Mouse (Mus musculus) large intestine, adult 2 months (tissue): ENCODE data around the gene Fnip2. TPM values are rescaled to one million over a fixed set of nuclear protein-coding genes. Genes with fewer than 3 reads are reported as not detected.
"Not testable (repeated sequence)": the region's sequence is repeated elsewhere in the genome, so short reads cannot be mapped to it uniquely, and the experiment has no call there.

Experiments
- DNase-seq: peaks from one replicate; pipeline ENCODE4 v3.0.0-alpha.2; 2012; ENCODE audit warnings: low read depth, low spot score
- WGBS: fragments of 180-500 bp; shearing (Covaris S2); methylation state at CpG from one replicate; pipeline ENCODE4 v1.1.7; 2018; 5-methylcytosine and 5-hydroxymethylcytosine counted together
- polyA plus RNA-seq: library from polyadenylated mRNA; depleted of rRNA; stranded (reverse); fragments of >200 nt; gene quantifications from 2 replicates; pipeline ENCODE4 v1.2.3, GENCODE M21; 2012; rRNA removed

Fnip2 gene
- 1.1 and 2.2 TPM in 2 replicates for polyA plus RNA-seq

DNA sequence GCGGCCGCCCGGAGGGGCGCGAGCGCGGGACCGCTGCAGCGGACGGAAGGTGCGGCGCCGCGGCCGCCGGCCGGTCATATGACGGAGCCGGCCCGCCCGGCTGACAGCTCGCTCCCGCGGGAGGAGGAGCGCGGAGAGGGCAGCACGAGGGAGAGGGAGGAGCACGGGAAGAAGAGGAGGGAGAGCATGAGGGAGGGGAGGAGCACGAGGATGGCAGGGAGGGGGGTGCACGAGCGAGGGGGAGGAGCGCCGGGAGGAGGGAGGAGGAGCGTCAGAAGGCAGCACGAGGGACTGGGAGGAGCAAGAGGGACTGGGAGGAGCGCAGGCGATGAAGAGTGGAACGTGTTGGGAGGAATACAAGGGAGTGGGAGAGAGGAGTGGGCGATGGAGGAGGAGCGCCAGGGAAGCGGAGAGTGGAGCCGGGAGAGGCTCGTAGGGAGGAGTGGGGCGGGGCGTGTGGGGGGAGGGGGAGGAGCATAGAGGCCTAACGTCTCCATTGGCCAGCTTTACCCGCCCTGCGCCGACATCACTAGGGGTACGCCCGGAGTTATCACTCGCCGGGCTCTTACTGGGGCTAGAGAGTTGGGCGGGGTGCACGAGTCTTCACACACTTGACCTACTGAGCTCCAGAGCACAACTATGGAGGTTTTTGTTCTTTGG, at the start of gene Fnip2:
Gene Fnip2, minus strand, starts transcription at position 94 of the 660 bp plus-strand sequence.
- 1% methylated on average over 54 of the region's 55 CpGs for WGBS
- peak; percentile 73 for DNase-seq

DNA sequence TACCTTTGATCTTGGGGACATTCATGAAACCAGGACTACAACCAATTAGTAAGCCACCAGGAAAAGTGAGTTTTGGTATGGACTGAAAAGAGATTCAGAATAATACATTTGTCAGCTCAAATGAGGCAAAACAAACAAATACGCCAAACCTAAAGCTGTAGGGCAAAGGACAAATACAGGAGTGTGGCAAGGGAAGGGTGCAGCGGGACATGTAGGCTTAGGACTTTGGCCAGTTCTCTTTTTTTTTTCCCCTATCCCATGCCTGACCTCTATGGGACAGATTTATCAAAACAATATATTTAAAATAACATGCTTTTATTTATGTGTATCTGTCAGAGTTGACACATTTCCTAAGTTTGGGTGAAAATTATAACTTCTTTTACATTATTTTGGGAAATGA, 42.3 kb upstream of the Fnip2 start:
- DNase-seq: no peak
- 75% methylated on average over 2 of the region's 2 CpGs for WGBS

DNA sequence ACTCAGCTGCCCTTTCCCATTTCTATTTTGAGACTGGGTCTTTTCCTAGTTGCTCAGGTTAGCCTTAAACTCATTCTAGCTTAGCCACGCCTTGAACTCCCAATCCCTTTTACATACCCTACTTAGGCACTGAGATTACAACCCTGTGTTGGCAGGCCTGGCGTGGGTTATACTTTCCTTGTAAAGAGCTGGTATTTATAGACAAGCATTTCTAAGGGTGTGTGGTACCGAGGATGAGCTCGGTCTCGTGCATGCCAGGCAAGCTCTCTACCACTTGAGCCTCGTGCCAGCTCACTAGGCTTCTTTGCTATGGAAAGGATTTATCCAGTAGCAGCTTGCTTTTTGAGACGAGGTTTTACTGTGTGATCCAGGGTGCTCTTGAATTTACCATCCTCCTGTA, 27.9 kb upstream of the Fnip2 start:
- WGBS: 81% methylated on average over 7 of the region's 7 CpGs
- no peak for DNase-seq

DNA sequence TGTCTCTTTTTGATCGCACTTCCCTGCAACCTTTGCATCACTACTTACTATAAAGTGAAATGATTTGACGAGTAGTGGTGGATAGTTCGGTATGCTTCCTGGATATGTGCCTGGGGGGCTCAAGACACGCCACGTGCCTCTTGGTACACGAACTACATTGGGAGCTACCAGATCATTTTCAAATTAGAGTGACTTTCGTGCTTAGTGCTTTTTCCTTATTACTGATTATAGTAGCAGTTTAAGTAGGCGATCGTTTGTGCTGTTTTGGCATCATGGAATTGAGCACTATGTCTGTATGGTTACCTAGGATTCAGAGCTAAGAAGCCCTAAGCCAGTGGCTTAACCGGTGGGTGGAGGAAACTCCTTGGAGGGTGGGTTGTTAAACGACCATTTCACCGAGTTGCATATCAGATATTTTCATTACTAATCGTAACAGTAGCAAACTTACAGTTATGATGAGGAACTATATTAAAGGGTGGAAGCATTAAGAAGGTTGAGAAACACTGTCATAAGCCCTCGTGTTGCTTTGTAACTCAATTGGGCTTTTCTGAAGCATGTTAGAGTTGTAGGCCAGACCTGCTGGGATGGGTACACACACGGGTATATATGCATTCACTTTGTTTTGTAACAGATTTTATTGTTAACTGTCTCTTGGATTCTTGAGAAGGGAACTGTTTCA, 24.3 kb upstream of the Fnip2 start:
- WGBS: 1% methylated on average over 15 of the region's 15 CpGs
- no peak for DNase-seq

DNA sequence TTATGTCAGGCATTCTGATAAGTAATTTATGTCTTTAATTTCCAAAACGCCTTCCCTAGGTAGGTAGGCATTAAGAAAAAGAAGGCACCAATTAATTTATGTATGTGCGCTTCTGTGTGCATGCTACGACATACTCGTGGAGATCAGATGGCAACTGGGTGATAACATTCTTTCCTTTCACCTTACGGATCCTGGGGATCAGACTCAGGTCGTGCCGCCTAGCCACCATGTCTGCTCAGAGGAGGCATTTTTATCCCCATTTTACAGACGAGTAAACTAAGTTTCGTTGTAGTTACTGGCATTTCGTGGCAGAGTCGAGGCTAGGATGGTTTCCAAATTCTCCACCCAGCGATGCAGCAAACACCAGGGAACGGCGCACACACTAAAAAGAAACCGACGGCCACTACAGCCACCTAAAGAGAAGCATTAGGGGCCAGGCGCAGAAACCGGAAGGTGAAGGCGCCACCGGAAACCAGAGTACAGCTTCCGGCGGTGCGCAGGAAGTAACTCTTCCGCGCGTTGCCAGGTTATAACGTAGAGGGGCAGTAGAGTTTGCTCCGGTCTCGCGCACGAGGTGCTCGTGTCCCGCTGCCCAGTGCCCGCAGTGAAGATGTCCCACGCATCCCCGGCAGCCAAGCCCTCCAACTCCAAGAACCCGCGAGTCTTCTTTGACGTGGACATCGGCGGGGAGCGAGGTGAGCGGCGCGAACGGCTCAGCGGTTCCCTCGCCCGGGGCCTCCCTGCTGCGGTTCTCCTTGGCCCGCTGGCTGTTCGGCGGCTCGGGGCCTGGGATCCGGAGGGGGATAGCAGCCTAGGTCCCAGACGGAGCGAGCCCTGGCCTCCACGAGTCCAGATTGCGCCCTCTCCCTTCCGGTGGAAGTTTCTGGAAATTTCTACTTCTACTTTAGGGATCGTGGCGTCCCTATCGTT, 23.5 kb upstream of the Fnip2 start, which contains the start of gene Ppid:
Gene Ppid, plus strand, starts transcription at position 480 of the 930 bp plus-strand sequence.
- WGBS: 3% methylated on average over 63 of the region's 63 CpGs
- DNase-seq: peak; percentile 50

DNA sequence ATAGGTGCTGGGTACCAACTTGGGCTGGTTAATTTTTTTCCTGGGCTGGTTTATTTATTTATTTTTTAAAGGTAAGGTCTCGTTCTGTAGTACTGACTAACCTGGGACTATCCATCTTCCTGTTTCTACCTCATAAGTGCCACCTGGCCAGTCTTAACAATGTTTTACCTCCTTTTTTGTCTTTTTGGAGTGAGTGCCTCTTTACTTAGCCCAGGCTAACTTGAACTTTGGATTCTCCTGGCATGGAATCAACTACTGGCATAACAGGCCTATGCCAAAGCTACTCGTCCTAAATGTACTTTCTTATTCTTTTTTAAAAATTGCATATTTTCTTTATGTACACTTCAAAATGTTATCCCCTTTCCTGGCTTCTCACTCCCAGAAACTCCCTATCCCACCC, 22.1 kb upstream of the Fnip2 start:
- DNase-seq: no peak
- 24% methylated on average over 2 of the region's 2 CpGs for WGBS

DNA sequence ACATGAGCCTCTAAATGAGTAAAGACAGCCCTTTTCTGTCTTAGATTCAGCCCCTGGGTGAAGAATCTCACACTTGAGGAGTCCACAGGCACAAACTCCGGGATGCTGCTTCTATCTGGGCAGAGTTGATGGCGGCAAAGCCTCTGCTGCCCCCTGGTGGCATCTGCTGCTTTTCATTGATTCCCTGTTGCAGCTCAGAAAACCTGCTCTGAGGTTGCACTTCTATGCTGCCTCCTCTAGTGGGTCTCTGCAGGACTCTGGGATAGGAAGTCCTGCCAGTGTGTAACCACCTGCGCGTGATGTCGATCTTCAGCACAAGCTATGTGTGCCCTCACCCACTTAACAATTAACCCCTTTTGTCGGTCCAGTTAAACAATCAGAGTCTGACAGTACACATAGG, 19.2 kb upstream of the Fnip2 start:
- 0% methylated on average over 6 of the region's 6 CpGs for WGBS
- DNase-seq: peak; percentile 65

DNA sequence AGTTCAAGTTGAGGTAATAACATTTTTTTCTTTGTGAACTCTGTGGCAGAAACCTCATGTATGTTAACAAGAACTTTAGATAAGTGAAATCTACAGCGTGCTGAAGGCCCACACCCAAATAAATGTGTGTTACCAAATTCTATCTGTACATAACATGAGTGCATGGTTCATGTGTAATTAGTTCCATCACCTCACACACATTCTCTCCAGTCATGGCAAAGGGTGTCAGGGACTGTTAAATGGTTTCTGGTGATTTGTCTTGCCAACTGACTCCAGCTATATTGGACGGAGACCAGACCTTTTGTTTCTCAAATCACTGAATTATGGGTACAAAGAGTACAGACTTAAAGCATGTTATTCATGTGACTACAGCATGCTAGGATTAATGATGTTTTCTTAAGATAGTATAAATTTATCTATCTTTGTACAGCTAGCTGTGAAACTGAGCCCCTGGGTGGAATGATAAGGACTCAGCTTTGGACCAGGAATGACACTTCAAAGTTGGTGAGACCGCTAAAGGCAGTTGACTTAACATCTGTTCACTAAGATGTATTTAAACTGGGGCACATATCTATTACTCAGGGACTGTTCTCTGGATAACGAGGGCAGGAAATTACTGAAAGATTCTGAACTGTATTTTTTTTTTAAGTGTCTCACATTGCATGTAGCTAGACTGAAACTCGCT, 12.4 kb upstream of the Fnip2 start:
- DNase-seq: no peak
- WGBS: 75% methylated on average over 5 of the region's 5 CpGs

DNA sequence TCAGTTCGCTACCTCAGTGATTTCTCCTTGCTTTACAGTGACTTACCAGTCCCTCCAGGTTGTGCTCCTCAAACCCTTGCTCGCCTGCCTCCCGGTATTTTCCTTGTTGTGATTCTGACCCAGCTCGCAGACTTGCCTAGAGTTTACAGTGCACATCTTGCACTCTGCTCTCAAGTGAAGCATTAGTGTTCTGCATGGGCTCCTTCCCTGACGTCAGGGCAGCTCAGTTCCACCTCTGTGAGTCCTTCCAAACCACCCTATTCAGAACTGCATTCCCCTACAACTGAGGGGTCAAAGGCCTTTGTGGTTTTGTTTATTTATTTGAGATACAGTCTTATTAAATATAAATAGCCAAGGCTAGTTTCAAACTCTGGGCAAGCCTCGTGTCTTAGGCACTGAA, 10.6 kb upstream of the Fnip2 start:
- 79% methylated on average over 6 of the region's 6 CpGs for WGBS
- no peak for DNase-seq

DNA sequence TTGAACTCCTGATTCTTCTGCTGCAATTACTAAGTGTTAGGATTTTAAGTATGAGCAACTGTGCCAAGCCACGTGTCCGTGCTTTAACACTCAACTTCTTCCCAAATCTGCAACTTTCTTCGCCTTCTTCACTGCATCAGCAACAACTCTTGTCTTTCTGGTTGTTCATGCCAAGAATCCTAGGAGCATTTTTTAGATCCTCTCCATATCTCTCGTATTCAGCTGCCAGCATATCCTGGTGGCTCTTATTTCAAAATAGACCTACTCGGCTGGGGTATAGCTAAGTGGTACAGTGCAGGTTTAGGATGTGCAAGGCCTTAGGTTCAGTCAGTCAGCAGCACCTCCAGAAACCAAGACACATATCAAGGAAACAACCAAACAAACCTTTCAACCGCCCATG, 10.0 kb upstream of the Fnip2 start:
- 86% methylated on average over 6 of the region's 6 CpGs for WGBS
- no peak for DNase-seq

DNA sequence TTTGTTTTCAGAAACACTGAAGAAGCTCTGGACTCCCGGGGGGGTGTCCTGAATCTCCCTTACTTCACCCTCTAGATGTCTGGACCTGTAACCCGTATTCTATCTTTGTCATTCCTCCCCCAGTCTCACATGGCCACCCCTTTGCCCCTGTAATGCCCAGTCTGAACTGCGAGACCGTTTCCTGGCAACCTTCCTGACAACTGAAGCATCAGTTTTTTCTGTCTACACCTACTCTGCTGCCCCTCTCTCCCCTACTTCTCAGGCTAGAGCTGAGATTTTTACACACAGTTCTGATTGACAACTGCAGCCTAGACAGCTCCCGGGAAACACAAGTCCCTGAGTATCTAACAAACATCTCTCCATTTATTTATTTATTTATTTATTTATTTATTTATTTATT, 9.3 kb upstream of the Fnip2 start:
- WGBS: 39% methylated on average over 5 of the region's 5 CpGs
- no peak for DNase-seq

DNA sequence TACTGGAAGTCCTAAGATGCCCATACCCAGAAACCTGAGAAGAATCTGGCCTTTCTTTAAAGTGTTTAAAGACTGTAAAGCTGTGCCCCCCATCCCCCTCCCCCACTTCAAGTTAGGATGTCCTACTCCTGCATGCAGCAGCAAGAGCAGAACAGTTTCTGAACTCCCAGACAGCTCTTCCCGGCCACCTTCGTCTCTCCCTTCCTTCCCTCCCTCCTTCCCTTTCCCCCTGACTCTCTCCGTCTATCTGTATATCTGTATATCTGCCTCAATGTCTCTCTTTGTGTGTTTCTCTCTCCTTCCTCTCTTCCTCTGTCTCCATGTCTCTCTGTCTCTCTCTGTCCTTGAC, 8.8 kb upstream of the Fnip2 start:
- no peak for DNase-seq
- WGBS: 19% methylated on average over 3 of the region's 3 CpGs

DNA sequence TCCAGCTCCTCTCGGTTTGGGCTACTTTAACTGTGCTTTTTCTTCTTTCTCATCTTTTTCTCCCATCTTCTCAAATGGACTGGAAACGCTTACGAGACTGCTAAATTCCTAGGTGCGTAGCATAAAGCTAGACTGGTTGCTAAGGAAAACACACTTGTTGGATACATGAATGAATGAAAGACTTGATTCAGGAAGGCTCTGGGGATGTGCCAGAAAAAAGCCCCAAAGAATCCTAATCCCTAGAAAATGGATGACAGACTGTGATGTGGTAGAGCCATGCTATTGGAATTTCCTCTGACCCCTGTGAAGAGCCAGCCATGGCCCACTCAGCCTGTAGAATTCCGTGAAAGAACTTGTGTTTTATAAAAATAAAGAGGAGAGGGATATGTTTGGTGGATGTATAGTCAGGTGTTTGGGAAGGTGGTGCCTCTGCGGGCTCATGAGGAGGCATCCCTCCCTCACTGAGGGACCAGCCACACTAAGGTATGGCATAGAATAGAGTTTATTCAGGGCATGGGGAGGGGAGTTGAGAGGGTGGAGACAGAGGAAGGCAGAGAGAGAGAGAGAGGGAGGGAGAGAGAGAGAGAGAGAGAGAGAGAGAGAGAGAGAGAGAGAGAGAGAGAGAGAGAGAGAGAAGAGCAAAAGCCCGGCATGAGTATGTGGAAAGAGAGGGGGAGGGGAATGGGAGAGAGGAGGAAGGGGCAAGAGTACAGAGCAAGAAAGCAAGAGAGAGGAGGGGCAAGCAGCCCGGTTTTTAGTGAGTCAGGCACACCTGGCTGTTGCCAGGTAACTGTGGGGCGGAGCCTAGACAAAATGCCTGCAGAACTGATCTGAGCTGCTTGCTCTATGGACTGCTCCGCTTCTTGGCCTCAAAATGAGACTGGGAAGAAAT, 8.2 kb upstream of the Fnip2 start:
- WGBS: 46% methylated on average over 10 of the region's 10 CpGs
- no peak for DNase-seq

DNA sequence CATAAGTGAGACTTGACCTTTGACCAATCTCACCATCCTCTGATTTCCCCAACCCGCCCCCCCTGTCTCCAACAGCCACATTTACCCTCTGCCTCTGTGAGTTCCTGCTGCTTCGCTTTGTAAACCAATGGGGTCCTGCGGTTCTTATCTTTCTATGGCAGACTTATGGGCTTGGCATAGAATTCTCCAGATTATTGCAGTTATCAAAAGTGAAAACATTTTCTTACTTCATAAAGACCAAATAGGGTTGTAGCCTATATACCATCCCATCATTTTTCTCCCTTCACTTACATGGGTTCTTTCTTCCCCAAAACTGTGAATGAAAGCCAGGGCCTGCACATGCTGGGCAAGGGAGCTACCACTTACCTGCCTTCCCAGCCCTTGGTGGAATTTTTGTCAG, 6.7 kb upstream of the Fnip2 start:
- DNase-seq: no peak
- 75% methylated on average over 3 of the region's 3 CpGs for WGBS

DNA sequence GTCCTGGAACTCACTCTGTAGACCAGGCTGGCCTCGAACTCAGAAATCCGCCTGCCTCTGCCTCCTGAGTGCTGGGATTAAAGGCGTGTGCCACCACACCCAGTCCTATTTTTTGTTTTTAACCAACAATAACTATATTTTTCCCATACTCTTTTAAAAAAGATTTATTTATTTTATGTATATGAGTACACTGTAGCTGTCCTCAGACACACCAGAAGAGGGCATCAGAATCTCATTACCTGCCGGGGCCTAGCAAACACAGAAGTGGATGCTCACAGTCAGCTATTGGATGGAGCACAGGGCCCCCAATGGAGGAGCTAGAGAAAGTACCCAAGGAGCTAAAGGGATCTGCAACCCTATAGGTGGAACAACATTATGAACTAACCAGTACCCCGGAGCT, 5.8 kb upstream of the Fnip2 start:
- not testable (repeated sequence) for DNase-seq
- WGBS: 91% methylated on average over 5 of the region's 5 CpGs

DNA sequence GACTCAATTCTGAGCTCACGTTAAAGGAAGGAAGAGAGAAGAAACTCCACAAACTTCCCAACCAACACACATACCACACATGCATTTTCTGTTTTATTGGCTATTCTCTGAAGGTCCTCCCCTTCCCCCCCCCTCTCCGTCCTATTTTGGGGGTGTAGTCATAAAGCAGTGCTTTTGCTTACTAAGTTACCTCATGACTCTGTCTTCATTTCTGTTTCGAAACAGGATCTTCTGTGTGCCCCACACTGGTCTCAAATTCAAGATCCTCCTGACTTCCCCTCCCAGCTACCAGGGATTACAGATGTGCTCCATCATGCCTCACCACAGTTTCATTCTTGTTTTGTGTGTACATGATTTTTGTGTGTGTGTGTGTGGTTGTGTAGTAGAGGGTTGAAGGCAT, 4.8 kb upstream of the Fnip2 start:
- WGBS: 38% methylated on average over 3 of the region's 3 CpGs
- no peak for DNase-seq

DNA sequence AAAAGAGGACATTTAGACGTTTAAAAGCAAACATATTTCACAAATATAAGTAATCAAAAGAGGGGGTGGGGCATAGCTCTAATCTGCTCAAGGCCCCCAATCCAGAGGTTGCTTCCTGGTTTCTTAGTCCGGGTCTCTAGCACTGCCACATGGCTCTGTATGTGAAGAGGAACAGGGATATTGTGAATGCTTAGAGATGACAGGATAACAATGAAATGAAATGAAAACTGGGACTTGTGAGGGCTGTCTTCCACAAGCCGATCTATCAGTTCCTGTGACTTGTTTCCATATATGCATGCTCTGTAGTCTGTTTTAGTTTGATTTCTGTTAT, 1.7 kb upstream of the Fnip2 start:
- no peak for DNase-seq

DNA sequence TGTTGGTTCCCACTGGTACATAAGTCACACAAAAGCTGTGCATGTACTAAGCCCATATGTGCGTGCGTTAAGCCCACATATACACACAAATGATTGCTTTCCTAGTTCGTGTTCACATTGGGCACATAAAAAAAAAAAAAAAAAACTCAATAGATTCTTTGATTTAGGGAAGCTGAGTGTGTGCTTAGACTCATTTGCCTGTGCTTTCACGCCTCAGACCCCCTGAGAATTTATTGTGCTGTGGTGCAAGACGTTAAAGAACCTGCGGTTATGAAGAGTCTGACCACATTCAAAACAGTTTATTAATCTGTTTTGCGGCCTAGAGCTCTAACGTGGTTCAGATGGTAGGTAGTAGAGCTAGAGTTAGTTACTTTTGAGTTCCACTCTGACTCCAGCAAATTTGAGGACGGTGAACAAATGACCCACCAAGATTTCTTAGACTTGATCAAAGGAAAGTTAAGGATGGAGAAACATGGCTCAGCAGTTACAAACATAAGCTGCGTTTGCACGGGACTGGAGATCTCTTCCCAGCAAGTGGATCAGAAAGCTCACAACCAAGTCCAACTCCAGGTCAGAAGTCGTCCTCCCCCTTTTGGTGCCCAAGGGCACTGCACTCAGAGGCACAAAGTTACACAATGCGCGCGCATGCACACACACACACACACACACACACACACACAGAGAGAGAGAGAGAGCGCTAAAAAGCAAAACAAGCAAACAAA, 1.2 kb upstream of the Fnip2 start:
- WGBS: 84% methylated on average over 16 of the region's 16 CpGs
- no peak for DNase-seq

More for the DNA sequence above, 1.7 kb upstream of the Fnip2 start:
- 68% methylated on average over 3 of the region's 3 CpGs for WGBS
